Mouse (Mus musculus) MEL (cell line): ENCODE data around the gene Vat1. TPM values are rescaled to one million over a fixed set of nuclear protein-coding genes. Genes with fewer than 3 reads are reported as not detected.

Source experiments
- DNase-seq: peaks from one replicate; pipeline ENCODE4 v3.0.0; 2011; ENCODE audit warnings: low read depth, low spot score
- H3K27ac ChIP-seq: 2 replicates; pipeline ENCODE4 v1.5.1; 2012; ENCODE audit warnings: low read depth, mild to moderate bottlenecking, control low read depth, low read length, moderate library complexity; ENCODE audit not compliant: control insufficient read depth
- H3K27me3 ChIP-seq, 2 experiments: fragments of 150-350 bp in 1 of 2; sonication (generic) in 1 of 2; 2 replicates each; pipeline ENCODE4 v1.6.1; 2012; ENCODE audit warnings: low read length in 2 of 2, mild to moderate bottlenecking in 2 of 2, improper control_type of control experiment in 1 of 2, moderate library complexity in 1 of 2; ENCODE audit not compliant: insufficient read depth in 2 of 2, control insufficient read depth in 1 of 2
- H3K36me3 ChIP-seq, 2 experiments: 2 replicates each; pipeline ENCODE4 v1.6.1; 2012 to 2014; ENCODE audit warnings: low read length in 2 of 2, improper control_type of control experiment in 1 of 2, inconsistent platforms in 1 of 2, mild to moderate bottlenecking in 1 of 2; ENCODE audit not compliant: insufficient read depth in 2 of 2, control insufficient read depth in 1 of 2
- H3K4me1 ChIP-seq, 2 experiments: fragments of 150-350 bp in 1 of 2; sonication (generic) in 1 of 2; 2 replicates each; pipeline ENCODE4 v1.6.1; 2012; ENCODE audit warnings: low read length in 2 of 2, improper control_type of control experiment in 1 of 2, mild to moderate bottlenecking in 1 of 2; ENCODE audit not compliant: insufficient read depth in 2 of 2, control insufficient read depth in 1 of 2
- H3K4me3 ChIP-seq, 2 experiments: fragments of 150-350 bp in 1 of 2; sonication (generic) in 1 of 2; 2 replicates each; pipeline ENCODE4 v1.5.1; 2012; ENCODE audit warnings: low read depth in 2 of 2, low read length in 2 of 2, mild to moderate bottlenecking in 2 of 2, moderate library complexity in 2 of 2, control low read depth in 1 of 2, improper control_type of control experiment in 1 of 2; ENCODE audit not compliant: control insufficient read depth in 1 of 2, insufficient read depth in 1 of 2
- H3K79me2 ChIP-seq: 2 replicates; pipeline ENCODE4 v1.6.1; 2012; ENCODE audit warnings: mild to moderate bottlenecking, low read length, moderate library complexity; ENCODE audit not compliant: control insufficient read depth, poor library complexity, insufficient read depth
- H3K9ac ChIP-seq: 2 replicates; pipeline ENCODE4 v1.6.1; 2012; ENCODE audit warnings: low read depth, mild to moderate bottlenecking, control low read depth, low read length, moderate library complexity; ENCODE audit not compliant: control insufficient read depth, poor library complexity, severe bottlenecking
- H3K9me3 ChIP-seq: fragments of 150-350 bp; sonication (generic); replicated peaks from 2 replicates; pipeline ENCODE4 v1.6.1; 2012; ENCODE audit warnings: mild to moderate bottlenecking, low read length, improper control_type of control experiment, moderate library complexity; ENCODE audit not compliant: insufficient read depth
- BHLHE40 ChIP-seq: IDR thresholded peaks from 2 replicates; pipeline ENCODE4 v1.6.1; 2012; ENCODE audit warnings: low read depth, mild to moderate bottlenecking, inconsistent platforms, low read length, improper control_type of control experiment, borderline replicate concordance
- CHD1 ChIP-seq: IDR thresholded peaks from 2 replicates; pipeline ENCODE4 v1.6.1; 2012; ENCODE audit warnings: low read depth, mild to moderate bottlenecking, inconsistent platforms, low read length, improper control_type of control experiment
- CHD2 ChIP-seq: IDR thresholded peaks from 2 replicates; pipeline ENCODE4 v1.6.1; 2011; ENCODE audit warnings: low read length, improper control_type of control experiment
- CTCF ChIP-seq, 3 experiments: IDR thresholded peaks in 2 of 3; conservative IDR thresholded peaks in 1 of 3; 2 replicates each; pipeline ENCODE4 v1.5.1; 2011 to 2012; ENCODE audit warnings: low read length in 3 of 3, low read depth in 2 of 3, mild to moderate bottlenecking in 2 of 3, improper control_type of control experiment in 1 of 3, inconsistent platforms in 1 of 3, mixed read lengths in 1 of 3, moderate library complexity in 1 of 3; ENCODE audit not compliant: control insufficient read depth in 1 of 3, insufficient read depth in 1 of 3, poor library complexity in 1 of 3, severe bottlenecking in 1 of 3
- E2F4 ChIP-seq: IDR thresholded peaks from 2 replicates; pipeline ENCODE4 v1.6.1; 2011; ENCODE audit warnings: low read depth, low read length, improper control_type of control experiment, borderline replicate concordance
- ELF1 ChIP-seq: IDR thresholded peaks from 2 replicates; pipeline ENCODE4 v1.6.1; 2014; ENCODE audit warnings: low read depth, mild to moderate bottlenecking, inconsistent platforms, low read length, improper control_type of control experiment, moderate library complexity
- EP300 ChIP-seq, 2 experiments: IDR thresholded peaks; 2 replicates each; pipeline ENCODE4 v1.6.1; 2011; ENCODE audit warnings: improper control_type of control experiment in 2 of 2, low read length in 2 of 2, low read depth in 1 of 2, mild to moderate bottlenecking in 1 of 2
- ETS1 ChIP-seq: IDR thresholded peaks from 2 replicates; pipeline ENCODE4 v1.6.1; 2012; ENCODE audit warnings: low read depth, mild to moderate bottlenecking, inconsistent platforms, low read length, improper control_type of control experiment, moderate library complexity
- GABPA ChIP-seq: IDR thresholded peaks from 2 replicates; pipeline ENCODE4 v1.6.1; 2012; ENCODE audit warnings: low read depth, mild to moderate bottlenecking, inconsistent platforms, low read length, improper control_type of control experiment, moderate library complexity
- GATA1 ChIP-seq: IDR thresholded peaks from 2 replicates; pipeline ENCODE4 v1.6.1; 2011; ENCODE audit warnings: low read depth, low read length, improper control_type of control experiment
- HCFC1 ChIP-seq: IDR thresholded peaks from 2 replicates; pipeline ENCODE4 v1.6.1; 2012; ENCODE audit warnings: low read depth, mild to moderate bottlenecking, inconsistent platforms, low read length, improper control_type of control experiment, moderate library complexity
- MAFK ChIP-seq: IDR thresholded peaks from 2 replicates; pipeline ENCODE4 v1.6.1; 2011; ENCODE audit warnings: low read depth, mild to moderate bottlenecking, low read length, improper control_type of control experiment, borderline replicate concordance
- MAX ChIP-seq: IDR thresholded peaks from 2 replicates; pipeline ENCODE4 v1.6.1; 2011; ENCODE audit warnings: low read length, improper control_type of control experiment
- MAZ ChIP-seq: IDR thresholded peaks from 2 replicates; pipeline ENCODE4 v1.6.1; 2012; ENCODE audit warnings: low read depth, mild to moderate bottlenecking, inconsistent platforms, low read length, improper control_type of control experiment
- MEF2A ChIP-seq: IDR thresholded peaks from 2 replicates; pipeline ENCODE4 v1.6.1; 2014; ENCODE audit warnings: low read depth, mild to moderate bottlenecking, inconsistent platforms, low read length, improper control_type of control experiment; ENCODE audit not compliant: poor library complexity, insufficient replicate concordance, severe bottlenecking; ENCODE audit errors: extremely low read depth
- MXI1 ChIP-seq: IDR thresholded peaks from 2 replicates; pipeline ENCODE4 v1.6.1; 2011; ENCODE audit warnings: mild to moderate bottlenecking, low read depth, low read length, improper control_type of control experiment
- MYB ChIP-seq: IDR thresholded peaks from 2 replicates; pipeline ENCODE4 v1.6.1; 2011; ENCODE audit warnings: mild to moderate bottlenecking, low read depth, low read length, improper control_type of control experiment
- MYC ChIP-seq: IDR thresholded peaks from 2 replicates; pipeline ENCODE4 v1.6.1; 2011; ENCODE audit warnings: low read depth, mild to moderate bottlenecking, low read length, improper control_type of control experiment, moderate library complexity
- NRF1 ChIP-seq: IDR thresholded peaks from 2 replicates; pipeline ENCODE4 v1.6.1; 2014; ENCODE audit warnings: low read depth, mild to moderate bottlenecking, inconsistent platforms, low read length, improper control_type of control experiment, moderate library complexity; ENCODE audit not compliant: poor library complexity, insufficient read depth, severe bottlenecking
- POLR2A ChIP-seq, 2 experiments: IDR thresholded peaks; 2 replicates each; pipeline ENCODE4 v1.6.1; 2011 to 2012; ENCODE audit warnings: low read length in 2 of 2, mild to moderate bottlenecking in 2 of 2, control low read depth in 1 of 2, improper control_type of control experiment in 1 of 2, low read depth in 1 of 2, moderate library complexity in 1 of 2; ENCODE audit not compliant: control insufficient read depth in 1 of 2, insufficient read depth in 1 of 2, poor library complexity in 1 of 2
- POLR2AphosphoS2 ChIP-seq: IDR thresholded peaks from 2 replicates; pipeline ENCODE4 v1.6.1; 2011; ENCODE audit warnings: low read length, improper control_type of control experiment
- RAD21 ChIP-seq: IDR thresholded peaks from 2 replicates; pipeline ENCODE4 v1.6.1; 2011; ENCODE audit warnings: mild to moderate bottlenecking, low read depth, low read length, improper control_type of control experiment
- RCOR1 ChIP-seq: IDR thresholded peaks from 2 replicates; pipeline ENCODE4 v1.6.1; 2012; ENCODE audit warnings: low read depth, mild to moderate bottlenecking, inconsistent platforms, low read length, improper control_type of control experiment
- SIN3A ChIP-seq: IDR thresholded peaks from 2 replicates; pipeline ENCODE4 v1.6.1; 2012; ENCODE audit warnings: low read length, improper control_type of control experiment, inconsistent platforms
- SMC3 ChIP-seq: IDR thresholded peaks from 2 replicates; pipeline ENCODE4 v1.6.1; 2011; ENCODE audit warnings: low read depth, low read length, improper control_type of control experiment
- TAL1 ChIP-seq: IDR thresholded peaks from 2 replicates; pipeline ENCODE4 v1.6.1; 2012; ENCODE audit warnings: mild to moderate bottlenecking, inconsistent platforms, low read length, moderate library complexity, mixed read lengths
- TBP ChIP-seq: IDR thresholded peaks from 2 replicates; pipeline ENCODE4 v1.8.0; 2011; ENCODE audit warnings: low read depth, low read length, improper control_type of control experiment
- TCF12 ChIP-seq: IDR thresholded peaks from 2 replicates; pipeline ENCODE4 v1.6.1; 2014; ENCODE audit warnings: low read depth, mild to moderate bottlenecking, inconsistent platforms, low read length, improper control_type of control experiment, moderate library complexity
- UBTF ChIP-seq: IDR thresholded peaks from 2 replicates; pipeline ENCODE4 v1.6.1; 2012; ENCODE audit warnings: low read depth, mild to moderate bottlenecking, inconsistent platforms, low read length, improper control_type of control experiment, moderate library complexity, borderline replicate concordance; ENCODE audit not compliant: insufficient read depth
- ZC3H11A ChIP-seq: IDR thresholded peaks from 2 replicates; pipeline ENCODE4 v1.6.1; 2012; ENCODE audit warnings: low read depth, mild to moderate bottlenecking, inconsistent platforms, low read length, improper control_type of control experiment
- ZKSCAN1 ChIP-seq: IDR thresholded peaks from 2 replicates; pipeline ENCODE4 v1.6.1; 2012; ENCODE audit warnings: low read depth, mild to moderate bottlenecking, inconsistent platforms, low read length, improper control_type of control experiment, moderate library complexity
- ZNF384 ChIP-seq: IDR thresholded peaks from 2 replicates; pipeline ENCODE4 v1.6.1; 2012; ENCODE audit warnings: low read depth, mild to moderate bottlenecking, inconsistent platforms, low read length, improper control_type of control experiment
- polyA plus RNA-seq, 2 experiments: library from polyadenylated mRNA; stranded (reverse) in 1 of 2; unstranded in 1 of 2; fragments of >175 nt in 1 of 2; fragments of >200 nt in 1 of 2; gene quantifications; 2 replicates each; pipeline versions ENCODE4 v1.2.1 to v1.2.4; 2012; ENCODE audit warnings: low replicate concordance in 2 of 2, low read depth in 1 of 2; ENCODE audit not compliant: insufficient read length in 2 of 2, insufficient read depth in 1 of 2, missing spikeins in 1 of 2
- total RNA-seq: library from RNA; depleted of rRNA; stranded (reverse); fragments of 300-350 nt; gene quantifications from 2 replicates; pipeline ENCODE4 v1.2.3, GENCODE M21; 2012; rRNA removed

Vat1 gene
- total RNA-seq (43.9 and 49.5 TPM in 2 replicates), polyA plus RNA-seq (100 to 1,000 TPM in 1 of 2 experiments, not detected in 1; 125 TPM)

GRCm38 (mm10) chr11:101465869-101466551, at the start of gene Vat1:
Gene Vat1 (minus strand): TSS chr11:101466230.
- Histone ChIP-seq H3K79me2 (peaks cover 6% of the 10 kb centered on the region; the same call in 1 of the 2 replicates), H3K27ac (peak within 1 kb of the TSS; percentile 82), H3K27me3 (no peaks in the 10 kb centered on the region), H3K4me3 (peak within 1 kb of the TSS; percentile 70 to 84), H3K4me1 (peaks cover 12 to 33% of the 10 kb centered on the region in 2 experiments), H3K9me3 (no peaks in the 10 kb centered on the region), H3K36me3 (peaks cover 0 to 27% of the 10 kb centered on the region in 2 experiments; a peak in 3 of 4 replicates), H3K9ac (peak within 1 kb of the TSS; percentile 78)
- DNase-seq = peak; percentile 89
- TF ChIP-seq TCF12 = peak; percentile 68
- TF ChIP-seq TBP = no peak
- TF ChIP-seq ZNF384 = no peak
- TF ChIP-seq MYB = no peak
- peak; percentile 34 for TF ChIP-seq TAL1
- peak; percentile 78 for TF ChIP-seq ETS1
- TF ChIP-seq POLR2A (IDR thresholded peaks at IDR 0.05; ENCODE audit: control insufficient read depth in 1 of 2, insufficient read depth in 1 of 2, low read depth in 1 of 2, low read length in 2 of 2, poor library complexity in 1 of 2) = peak; percentile 34 to 38; a peak in 1 of 4 replicates
- no peak for TF ChIP-seq CHD2
- no peak for TF ChIP-seq ZC3H11A
- peak; percentile 92 for TF ChIP-seq E2F4
- no peak for TF ChIP-seq MEF2A
- TF ChIP-seq ELF1 = 0 out of 2 replicates have a peak, but pooled peaks have one; percentile 51
- peak; percentile 23; the same call in 1 of the 2 replicates for TF ChIP-seq NRF1
- peak in 1 of 2 experiments; percentile 13; a peak in 1 of 4 replicates for TF ChIP-seq EP300 (IDR thresholded peaks at IDR 0.05; ENCODE audit: low read depth in 1 of 2, low read length in 2 of 2)
- TF ChIP-seq ZKSCAN1 = no peak
- peak; percentile 64 for TF ChIP-seq RCOR1
- no peak; a peak in 1 of 6 replicates for TF ChIP-seq CTCF (IDR thresholded peaks at IDR 0.05 in 2 of 3, conservative IDR thresholded peaks at IDR 0.05 in 1 of 3; ENCODE audit: control insufficient read depth in 1 of 3, insufficient read depth in 1 of 3, low read depth in 2 of 3, low read length in 3 of 3, poor library complexity in 1 of 3, severe bottlenecking in 1 of 3)
- no peak for TF ChIP-seq RAD21
- no peak for TF ChIP-seq GABPA
- TF ChIP-seq MAX = peak; percentile 19
- TF ChIP-seq MXI1 = peak; percentile 81
- TF ChIP-seq UBTF = peak; percentile 48; the same call in 1 of the 2 replicates
- TF ChIP-seq MYC = 0 out of 2 replicates have a peak, but pooled peaks have one; percentile 17
- TF ChIP-seq HCFC1 = peak; percentile 52
- no peak for TF ChIP-seq MAFK
- TF ChIP-seq SIN3A = peak; percentile 79; the same call in 1 of the 2 replicates
- TF ChIP-seq CHD1 = no peak
- TF ChIP-seq GATA1 = peak; percentile 22; the same call in 1 of the 2 replicates
- no peak; the same call in 1 of the 2 replicates for TF ChIP-seq POLR2AphosphoS2
- 0 out of 2 replicates have a peak, but pooled peaks have one; percentile 41 for TF ChIP-seq BHLHE40
- peak; percentile 56; the same call in 1 of the 2 replicates for TF ChIP-seq MAZ
- TF ChIP-seq SMC3 = no peak
- TF ChIP-seq, all 39 proteins: peak for 18
